Mouse (Mus musculus) c-Kit-positive CD71-positive TER-119-positive erythroid progenitor cells, embryonic 14.5 days (primary cell): ENCODE measurements around the gene Rpl18.

Experiments used
- DNase-seq: peaks from one replicate; pipeline ENCODE4 v3.0.0-alpha.2; 2013; ENCODE audit warnings: low spot score

Rpl18 gene

DNA sequence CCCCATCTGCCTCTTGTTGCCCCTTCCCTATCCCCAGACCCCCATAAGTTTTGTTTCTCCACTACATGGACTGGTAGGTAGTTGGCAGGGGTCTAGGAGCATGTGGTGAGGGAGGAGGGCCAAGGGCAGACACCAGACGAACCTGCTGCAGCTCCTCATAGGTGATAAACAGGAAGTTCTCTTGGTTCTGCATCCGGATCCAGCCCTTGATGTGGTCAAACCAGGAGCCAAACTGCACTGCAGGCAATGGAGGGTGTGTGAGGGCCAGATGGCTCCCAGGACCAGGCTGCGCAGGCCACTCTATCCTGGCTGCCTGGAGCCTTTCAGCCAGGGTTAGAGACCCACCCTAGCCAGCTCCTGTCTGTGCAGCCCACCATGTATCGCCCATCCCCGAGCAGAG is 18.2 kb downstream of the Rpl18 start:
- DNase-seq = no peak

DNA sequence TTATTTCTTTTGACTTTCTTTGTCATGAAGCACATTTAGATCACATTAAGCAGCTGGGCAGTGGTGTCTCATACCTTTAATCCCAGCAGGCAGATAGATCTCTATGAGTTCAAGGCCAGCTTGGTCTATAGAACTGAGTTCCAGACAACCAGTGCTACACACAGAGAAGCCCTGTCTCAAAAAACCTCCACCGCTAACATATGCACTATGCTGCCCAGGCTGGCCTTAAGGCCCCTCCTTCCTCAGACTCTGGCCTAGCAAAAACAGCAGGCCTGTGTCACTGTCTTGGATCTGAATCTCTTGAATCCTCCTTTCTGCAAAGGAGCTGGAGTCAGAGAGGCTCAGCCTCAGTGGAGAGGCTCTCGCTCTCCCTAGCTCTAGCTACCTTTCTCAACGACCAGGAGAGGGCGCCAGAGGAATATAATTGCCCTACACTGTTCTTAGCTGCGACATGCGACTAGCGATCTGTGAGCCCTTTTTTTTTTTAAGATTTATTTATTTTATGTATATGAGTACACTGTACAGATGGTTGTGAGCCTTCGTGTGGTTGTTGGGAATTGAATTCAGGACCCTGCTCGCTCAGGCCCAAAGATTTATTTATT is 24.0 kb downstream of the Rpl18 start:
- peak; percentile 81 for DNase-seq

DNA sequence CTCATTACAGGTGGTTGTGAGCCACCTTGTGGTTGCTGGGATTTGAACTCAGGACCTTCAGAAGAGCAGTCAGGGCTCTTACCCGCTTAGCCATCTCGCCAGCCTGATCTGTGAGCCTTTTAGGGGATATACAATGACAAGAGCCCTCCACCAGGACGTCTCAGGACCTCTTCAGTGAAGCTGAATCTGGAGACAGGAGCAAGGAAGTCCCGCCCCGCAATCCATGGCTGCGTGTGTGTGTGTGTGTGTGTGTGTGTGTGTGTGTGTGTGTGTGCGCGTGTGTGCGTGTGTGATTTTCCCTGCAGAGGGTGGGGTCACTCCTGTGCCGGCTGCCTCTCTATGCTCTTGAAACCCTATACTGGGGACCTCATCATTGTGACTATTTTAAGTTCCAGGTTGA is 24.6 kb downstream of the Rpl18 start:
- DNase-seq = no peak

GRCm38 (mm10) chr7:45741308-45741707 is 26.1 kb downstream of the Rpl18 start:
- DNase-seq = no peak

DNA sequence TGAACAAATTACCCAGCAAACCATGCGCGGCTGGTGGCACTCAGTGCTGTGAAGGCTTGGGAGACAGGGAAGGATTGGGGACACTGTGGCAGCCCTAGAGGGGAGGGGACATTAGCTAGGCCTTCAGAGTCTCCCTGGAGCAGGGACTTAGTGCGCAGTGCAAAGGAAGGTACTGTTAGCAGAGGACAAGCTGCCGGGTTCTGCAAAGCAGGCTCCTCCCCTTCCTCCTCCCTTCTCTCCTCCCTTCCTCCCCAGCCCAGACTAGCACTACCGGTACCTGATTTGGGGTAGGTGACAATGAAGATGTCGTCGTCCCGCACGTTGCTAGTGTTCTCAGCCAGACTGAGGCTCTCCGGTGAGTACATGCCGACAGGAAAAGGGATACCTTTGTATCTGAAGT is 26.5 kb downstream of the Rpl18 start:
- no peak for DNase-seq

GRCm38 (mm10) chr7:45742338-45742737 is 27.1 kb downstream of the Rpl18 start:
- DNase-seq = no peak

- no peak for DNase-seq
These were observed 29.1 kb downstream of the Rpl18 start for GRCm38 (mm10) chr7:45744387-45744786.

DNA sequence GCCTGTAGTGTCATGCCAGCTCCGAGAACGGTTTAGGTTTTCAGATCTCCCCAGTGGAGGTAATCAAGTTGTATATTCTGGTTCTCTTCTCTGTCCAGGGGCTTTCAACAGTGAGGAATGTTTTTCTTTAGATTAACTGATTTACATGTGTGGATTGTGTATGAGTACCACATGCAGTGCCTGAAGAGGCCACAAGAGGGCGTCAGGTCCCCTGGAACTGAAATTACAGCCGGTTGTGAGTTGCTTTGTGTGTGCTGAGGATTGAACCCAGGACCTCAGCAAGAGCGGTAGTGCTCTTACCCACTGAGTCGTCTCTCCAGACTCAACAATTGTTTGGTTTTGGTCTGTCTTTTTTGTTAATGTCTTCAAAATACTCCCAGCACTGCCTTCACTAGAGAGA is 31.3 kb downstream of the Rpl18 start:
- no peak for DNase-seq

- no peak for DNase-seq
These were observed 32.2 kb downstream of the Rpl18 start for GRCm38 (mm10) chr7:45747450-45747849.

DNA sequence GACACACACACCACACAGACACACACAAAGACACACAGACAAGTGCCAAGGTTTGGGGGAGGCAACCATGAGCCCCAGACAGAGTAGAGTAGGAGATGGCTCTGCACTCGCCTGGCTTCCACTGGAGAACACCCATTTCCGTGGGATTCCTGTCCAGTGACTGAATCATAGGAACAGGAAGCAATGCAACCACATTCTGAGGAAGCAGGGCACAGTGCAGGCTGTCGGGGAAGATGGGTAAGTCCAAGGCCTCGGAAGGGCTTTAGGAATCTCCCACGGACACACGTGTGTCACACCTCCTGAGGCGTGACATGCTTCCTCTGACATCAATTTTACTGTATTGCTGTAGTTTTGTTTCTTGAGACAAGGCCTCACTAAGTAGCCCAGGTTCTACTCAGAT is 32.9 kb downstream of the Rpl18 start:
- no peak for DNase-seq

DNA sequence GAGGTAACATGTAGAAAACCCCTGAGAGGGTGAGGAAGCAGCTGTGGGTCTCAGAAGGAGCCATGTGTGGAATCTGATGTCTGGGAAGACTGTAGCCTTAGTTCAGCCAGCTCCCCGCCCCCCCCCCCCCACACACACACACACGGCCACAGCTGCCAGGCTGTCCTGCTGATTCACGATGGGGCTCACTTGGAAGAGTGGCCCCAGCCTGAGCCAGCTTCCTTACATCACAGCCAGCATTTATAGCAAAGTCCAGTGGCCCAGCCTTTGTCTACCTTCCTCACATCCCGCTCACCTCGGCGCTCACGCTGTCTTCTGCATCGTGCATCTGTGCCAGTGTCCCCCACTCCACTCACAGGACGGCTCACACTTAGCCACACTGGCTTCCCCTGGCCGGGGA is 34.1 kb downstream of the Rpl18 start:
- DNase-seq = no peak

DNA sequence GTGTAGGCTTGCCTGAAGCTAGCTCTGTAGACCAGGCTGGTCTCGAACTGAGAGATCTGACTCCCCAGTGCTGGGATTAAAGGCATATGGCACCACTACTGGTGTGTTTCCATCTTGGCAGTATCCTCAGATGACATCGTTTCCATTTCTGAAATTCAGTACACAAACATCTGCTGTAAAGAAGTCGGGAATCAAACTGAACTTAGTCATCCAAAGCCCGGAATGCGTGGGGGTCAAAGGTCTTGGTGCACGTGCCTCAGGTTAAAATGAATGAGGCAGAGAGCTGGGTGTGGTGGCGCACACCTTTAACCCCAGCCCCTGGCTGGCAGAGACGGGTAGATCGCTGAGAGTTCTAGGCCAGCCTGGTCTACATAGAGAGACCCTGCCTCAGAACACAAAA is 34.9 kb downstream of the Rpl18 start:
- DNase-seq = no peak

DNA sequence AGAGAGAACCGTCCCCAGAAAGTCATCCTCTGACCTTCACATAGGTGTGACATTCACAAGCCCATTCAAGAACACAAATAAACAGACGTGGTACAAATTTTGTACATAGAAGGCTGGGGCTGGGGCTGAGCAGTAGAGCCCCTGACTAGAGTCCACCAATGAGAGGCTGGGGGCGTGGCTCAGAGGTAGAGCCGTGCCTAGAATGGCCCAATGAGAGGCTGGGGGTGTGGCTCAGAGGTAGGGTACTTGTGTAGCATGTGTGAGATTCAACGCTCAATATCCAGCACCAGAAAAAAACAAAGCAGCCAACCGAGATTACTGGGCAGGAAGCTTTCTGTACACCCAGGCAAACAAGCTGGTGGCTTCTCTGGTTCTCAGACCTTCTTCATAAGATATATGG is 40.4 kb downstream of the Rpl18 start:
- DNase-seq = no peak

GRCm38 (mm10) chr7:45759400-45759799 is 44.1 kb downstream of the Rpl18 start:
- no peak for DNase-seq

- no peak for DNase-seq
These were observed 44.9 kb downstream of the Rpl18 start for GRCm38 (mm10) chr7:45760151-45760550.

DNA sequence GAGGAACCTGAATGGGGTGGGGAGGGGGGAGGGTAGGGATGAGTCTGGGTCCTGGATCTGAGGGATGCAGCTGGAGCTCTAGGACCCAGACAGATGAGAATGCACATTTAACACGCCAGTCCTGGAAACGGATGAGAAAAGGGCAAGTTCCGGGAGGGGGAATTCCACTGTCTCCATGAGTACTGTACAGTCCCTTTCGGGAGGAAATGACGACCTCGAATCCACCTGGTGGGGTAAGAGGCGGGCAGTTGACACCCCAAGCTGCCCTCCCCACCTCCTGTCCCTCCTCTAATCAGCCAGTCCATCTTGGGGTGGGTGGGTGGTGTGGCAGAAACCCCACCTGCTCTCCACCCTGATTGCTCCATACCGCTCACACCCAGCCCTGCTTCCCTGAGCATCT is 50.7 kb downstream of the Rpl18 start:
- DNase-seq = no peak

DNA sequence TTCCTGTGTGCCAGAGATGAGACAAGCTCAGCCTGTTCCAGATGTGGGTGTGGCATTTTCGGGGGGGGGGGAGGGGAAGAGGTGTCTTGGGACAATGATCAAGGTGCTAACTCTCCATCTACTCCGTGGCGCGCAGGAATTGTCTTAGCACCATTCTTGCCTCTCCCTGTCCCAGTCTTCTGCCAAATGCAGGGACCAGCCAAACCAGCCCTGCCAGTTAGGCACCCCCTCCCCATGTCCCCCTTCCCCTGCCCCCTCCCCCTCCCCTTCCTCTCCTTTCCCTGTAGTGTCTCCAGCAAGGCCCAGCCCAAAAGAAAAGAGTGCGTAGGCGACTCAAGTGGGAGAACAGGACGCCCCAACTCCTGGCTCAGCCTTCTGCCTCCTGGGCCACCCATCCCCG is 51.5 kb downstream of the Rpl18 start:
- DNase-seq = no peak

DNA sequence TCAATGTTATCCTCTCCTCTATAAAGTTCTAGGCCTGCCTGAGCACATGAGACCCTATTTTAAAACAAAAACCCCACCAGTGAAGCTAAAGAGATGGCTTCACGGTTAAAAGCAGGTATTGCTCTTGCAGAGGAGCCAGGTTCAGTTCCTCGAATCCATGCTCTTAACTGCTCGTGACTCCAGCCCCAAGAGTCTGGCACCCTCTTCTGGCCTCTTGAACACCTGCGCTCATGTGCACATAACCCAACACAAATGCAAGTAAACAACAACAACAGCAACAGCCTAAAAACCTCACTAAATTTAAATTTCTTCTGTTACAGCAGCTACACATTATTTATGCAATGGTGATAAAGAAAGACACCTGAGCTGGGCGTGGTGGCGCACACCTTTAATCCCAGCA is 52.2 kb downstream of the Rpl18 start:
- DNase-seq = no peak
